Mouse (Mus musculus) embryonic facial prominence, embryonic 10.5 days (tissue): ENCODE measurements around the gene Podn. TPM values are rescaled to one million over a fixed set of nuclear protein-coding genes. Genes with fewer than 3 reads are reported as not detected.
A peak's percentile ranks its signal among the peaks of the same experiment; 100 is the strongest.
"Not testable (repeated sequence)": the region's sequence is repeated elsewhere in the genome, so short reads cannot be mapped to it uniquely, and the experiment has no call there.

Experiments
- DNase-seq: peaks from one replicate; pipeline ENCODE4 v3.0.0-alpha.2; 2017; ENCODE audit warnings: low spot score
- H3K27ac ChIP-seq: fragments of 300-500 bp; sonication (generic); replicated peaks from 2 replicates; pipeline ENCODE4 v1.5.1; 2016; ENCODE audit warnings: mild to moderate bottlenecking
- H3K27me3 ChIP-seq: fragments of 300-500 bp; sonication (generic); replicated peaks from 2 replicates; pipeline ENCODE4 v1.6.1; 2016; ENCODE audit warnings: low read depth, mild to moderate bottlenecking; ENCODE audit not compliant: poor library complexity, severe bottlenecking
- H3K36me3 ChIP-seq: fragments of 300-500 bp; sonication (generic); replicated peaks from 2 replicates; pipeline ENCODE4 v1.6.1; 2016; ENCODE audit warnings: mild to moderate bottlenecking, moderate library complexity
- H3K4me1 ChIP-seq: fragments of 300-500 bp; sonication (generic); 2 replicates; pipeline ENCODE4 v1.6.1; 2016
- H3K4me3 ChIP-seq: fragments of 300-500 bp; sonication (generic); 2 replicates; pipeline ENCODE4 v1.5.1; 2016; ENCODE audit warnings: mild to moderate bottlenecking, moderate library complexity
- H3K9me3 ChIP-seq: fragments of 300-500 bp; sonication (generic); 2 replicates; pipeline ENCODE4 v1.6.1; 2016; ENCODE audit warnings: mild to moderate bottlenecking
- WGBS: fragments of 180-500 bp; shearing (Covaris S2); methylation state at CpG from one replicate; pipeline ENCODE4 v1.1.7; 2016; 5-methylcytosine and 5-hydroxymethylcytosine counted together
- polyA plus RNA-seq: library from polyadenylated mRNA; unstranded; fragments of >200 nt; fragmentation: Nextera tagmentation; extraction: Ambion mirVana; gene quantifications from 2 replicates; pipeline ENCODE4 v1.2.1, GENCODE M21; 2016

Gene Podn
- polyA plus RNA-seq, 1 experiment from 2014 or later, result 0.05 TPM

GRCm38 (mm10) chr4:108117488-108117887 lies 21.2 kb upstream of the Podn start:
- Histone ChIP-seq H3K9me3 (no peaks in the 10 kb centered on the region), H3K27me3 (no peaks in the 10 kb centered on the region), H3K36me3 (no peaks in the 10 kb centered on the region), H3K4me1 (no peaks in the 10 kb centered on the region), H3K4me3 (peak overlapping the region; percentile 73; the same call in 1 of the 2 replicates), H3K27ac (no peak overlapping the region)
- WGBS, result 89% methylated on average over 8 of the region's 8 CpGs
- no peak for DNase-seq

- Histone ChIP-seq H3K27ac (no peak overlapping the region), H3K4me3 (no peak overlapping the region), H3K4me1 (no peaks in the 10 kb centered on the region), H3K9me3 (no peaks in the 10 kb centered on the region), H3K36me3 (0 out of 2 replicates have a peak, but pooled peaks cover 3% of the 10 kb centered on the region), H3K27me3 (no peaks in the 10 kb centered on the region)
- WGBS, result 85% methylated on average over 2 of the region's 2 CpGs
- DNase-seq, result no peak
These were observed 20.2 kb upstream of the Podn start for GRCm38 (mm10) chr4:108116466-108116865.

- Histone ChIP-seq H3K4me1 (no peaks in the 10 kb centered on the region), H3K27ac (no peak overlapping the region), H3K4me3 (no peak overlapping the region), H3K27me3 (no peaks in the 10 kb centered on the region), H3K36me3 (0 out of 2 replicates have a peak, but pooled peaks cover 7% of the 10 kb centered on the region), H3K9me3 (no peaks in the 10 kb centered on the region)
- 81% methylated on average over 2 of the region's 2 CpGs for WGBS
- no peak for DNase-seq
These were observed 14.5 kb upstream of the Podn start for GRCm38 (mm10) chr4:108110706-108111105.

GRCm38 (mm10) chr4:108109728-108110127 lies 13.5 kb upstream of the Podn start:
- no peak overlapping the region for H3K27ac ChIP-seq
- H3K27me3 ChIP-seq, result no peaks in the 10 kb centered on the region
- no peaks in the 10 kb centered on the region for H3K9me3 ChIP-seq
- no peak for DNase-seq
- H3K4me3 ChIP-seq, result no peak overlapping the region
- no peaks in the 10 kb centered on the region for H3K4me1 ChIP-seq
- 96% methylated on average over 7 of the region's 7 CpGs for WGBS
- H3K36me3 ChIP-seq, result peaks cover 7% of the 10 kb centered on the region; the same call in 1 of the 2 replicates

GRCm38 (mm10) chr4:108092741-108093397 lies 3.4 kb downstream of the Podn start:
- H3K27ac ChIP-seq, result no peak overlapping the region
- no peak for DNase-seq
- 85% methylated on average over 6 of the region's 6 CpGs for WGBS

GRCm38 (mm10) chr4:108083993-108084392 lies 12.3 kb downstream of the Podn start:
- peaks cover 14% of the 10 kb centered on the region for H3K4me1 ChIP-seq
- H3K27ac ChIP-seq, result no peak overlapping the region
- no peaks in the 10 kb centered on the region for H3K9me3 ChIP-seq
- DNase-seq, result no peak
- H3K27me3 ChIP-seq, result no peaks in the 10 kb centered on the region
- WGBS, result 93% methylated on average over 2 of the region's 2 CpGs
- no peaks in the 10 kb centered on the region; the same call in 1 of the 2 replicates for H3K36me3 ChIP-seq
- H3K4me3 ChIP-seq, result no peak overlapping the region

More at GRCm38 (mm10) chr4:108092741-108093397, 3.4 kb downstream of the Podn start:
- H3K4me3 ChIP-seq, result no peak overlapping the region
- no peaks in the 10 kb centered on the region for H3K9me3 ChIP-seq
- H3K36me3 ChIP-seq, result peaks cover 17% of the 10 kb centered on the region
- H3K4me1 ChIP-seq, result no peaks in the 10 kb centered on the region
- H3K27me3 ChIP-seq, result no peaks in the 10 kb centered on the region

- H3K4me1 ChIP-seq, result peaks cover 14% of the 10 kb centered on the region
- H3K9me3 ChIP-seq, result no peaks in the 10 kb centered on the region
- H3K36me3 ChIP-seq, result peaks cover 3% of the 10 kb centered on the region; the same call in 1 of the 2 replicates
- no peaks in the 10 kb centered on the region for H3K27me3 ChIP-seq
- no peak overlapping the region for H3K27ac ChIP-seq
- DNase-seq, result no peak
- no peak overlapping the region for H3K4me3 ChIP-seq
- WGBS, result 76% methylated on average over 6 of the region's 6 CpGs
These were observed 13.1 kb downstream of the Podn start for GRCm38 (mm10) chr4:108083032-108083735.

GRCm38 (mm10) chr4:108082401-108082806 lies 13.8 kb downstream of the Podn start:
- peaks cover 3% of the 10 kb centered on the region; the same call in 1 of the 2 replicates for H3K36me3 ChIP-seq
- H3K4me3 ChIP-seq, result no peak overlapping the region
- WGBS, result 89% methylated on average over 2 of the region's 2 CpGs
- no peaks in the 10 kb centered on the region for H3K27me3 ChIP-seq
- DNase-seq, result no peak
- H3K9me3 ChIP-seq, result no peaks in the 10 kb centered on the region
- H3K27ac ChIP-seq, result no peak overlapping the region
- H3K4me1 ChIP-seq, result peaks cover 14% of the 10 kb centered on the region

- Histone ChIP-seq H3K27ac (peak overlapping the region; percentile 35; the same call in 1 of the 2 replicates), H3K36me3 (peaks cover 3% of the 10 kb centered on the region; the same call in 1 of the 2 replicates), H3K4me3 (no peak overlapping the region), H3K9me3 (no peaks in the 10 kb centered on the region), H3K4me1 (peaks cover 14% of the 10 kb centered on the region), H3K27me3 (no peaks in the 10 kb centered on the region)
- no peak for DNase-seq
- 81% methylated on average over 5 of the region's 5 CpGs for WGBS
These were observed 15.4 kb downstream of the Podn start for GRCm38 (mm10) chr4:108080876-108081275.

GRCm38 (mm10) chr4:108079762-108080161 lies 16.5 kb downstream of the Podn start:
- peak; percentile 31 for DNase-seq
- 70% methylated on average over 2 of the region's 2 CpGs for WGBS
- Histone ChIP-seq H3K4me3 (no peak overlapping the region), H3K36me3 (peaks cover 3% of the 10 kb centered on the region; the same call in 1 of the 2 replicates), H3K27ac (peak overlapping the region; percentile 51; the same call in 1 of the 2 replicates), H3K9me3 (no peaks in the 10 kb centered on the region), H3K4me1 (peaks cover 14% of the 10 kb centered on the region), H3K27me3 (no peaks in the 10 kb centered on the region)

- peaks cover 14% of the 10 kb centered on the region for H3K4me1 ChIP-seq
- H3K36me3 ChIP-seq, H3K4me3 ChIP-seq, H3K9me3 ChIP-seq, DNase-seq, H3K27ac ChIP-seq, H3K27me3 ChIP-seq: not testable (repeated sequence)
- 85% methylated on average over 15 of the region's 15 CpGs for WGBS
These were observed 17.1 kb downstream of the Podn start for GRCm38 (mm10) chr4:108079191-108079590.

- no peak overlapping the region for H3K27ac ChIP-seq
- DNase-seq, result no peak
- H3K4me1 ChIP-seq, result peaks cover 13% of the 10 kb centered on the region
- no peak overlapping the region for H3K4me3 ChIP-seq
- 83% methylated on average over 3 of the region's 3 CpGs for WGBS
- no peaks in the 10 kb centered on the region for H3K27me3 ChIP-seq
- H3K9me3 ChIP-seq, result no peaks in the 10 kb centered on the region
- H3K36me3 ChIP-seq, result 0 out of 2 replicates have a peak, but pooled peaks cover 3% of the 10 kb centered on the region
These were observed 18.9 kb downstream of the Podn start for GRCm38 (mm10) chr4:108077224-108077955.
